Mouse (Mus musculus): ENCODE measurements around the gene Pyurf. TPM values are rescaled to one million over a fixed set of nuclear protein-coding genes. Genes with fewer than 3 reads are reported as not detected.

Gene Pyurf
- polyA plus RNA-seq (2015; fragmentation: Nextera tagmentation; extraction: Ambion mirVana), result 6.7 and 6.8 TPM in 2 replicates

GRCm38 (mm10) chr6:57691467-57692261 is at the start of gene Pyurf:
Pyurf (minus strand) TSS chr6:57692078.
- peak; percentile 97 for ATAC-seq (ENCODE audit: insufficient read depth)
- 1% methylated on average over 51 of the region's 52 CpGs for WGBS (ENCODE audit: insufficient replicate concordance)
- peak within 1 kb of the TSS; percentile 92 for H3K4me3 ChIP-seq (replicated peaks)

GRCm38 (mm10) chr6:57721347-57721746 is 29.5 kb upstream of the Pyurf start:
- Histone ChIP-seq H3K4me3 (replicated peaks) (no peak overlapping the region), H3K27ac (replicated peaks) (no peak overlapping the region), H3K4me1 (replicated peaks) (peaks cover 7% of the 10 kb centered on the region), H3K9me3 (replicated peaks) (no peaks in the 10 kb centered on the region), H3K4me2 (no peak overlapping the region), H3K9ac (no peak overlapping the region), H3K27me3 (no peaks in the 10 kb centered on the region), H3K36me3 (replicated peaks) (peaks cover 16% of the 10 kb centered on the region)
- no peak for ATAC-seq (ENCODE audit: insufficient read depth)
- WGBS (ENCODE audit: insufficient replicate concordance), result 82% methylated on average over 1 of the region's 1 CpGs

More at GRCm38 (mm10) chr6:57691467-57692261, at the start of gene Pyurf:
- Histone ChIP-seq H3K27ac (replicated peaks) (peak within 1 kb of the TSS; percentile 95), H3K4me2 (peak within 1 kb of the TSS; percentile 98), H3K9ac (peak within 1 kb of the TSS; percentile 80), H3K9me3 (replicated peaks) (no peaks in the 10 kb centered on the region), H3K4me1 (replicated peaks) (peaks cover 21% of the 10 kb centered on the region), H3K27me3 (peaks cover 4% of the 10 kb centered on the region; the same call in 1 of the 2 replicates), H3K36me3 (replicated peaks) (peaks cover 23% of the 10 kb centered on the region)

GRCm38 (mm10) chr6:57711726-57712125 is 19.8 kb upstream of the Pyurf start:
- Histone ChIP-seq H3K36me3 (replicated peaks) (0 out of 2 replicates have a peak, but pooled peaks cover 2% of the 10 kb centered on the region), H3K4me2 (no peak overlapping the region), H3K27me3 (no peaks in the 10 kb centered on the region), H3K9me3 (replicated peaks) (no peaks in the 10 kb centered on the region), H3K4me3 (replicated peaks) (no peak overlapping the region), H3K4me1 (replicated peaks) (peaks cover 8% of the 10 kb centered on the region; the same call in 1 of the 2 replicates), H3K9ac (no peak overlapping the region), H3K27ac (replicated peaks) (no peak overlapping the region)
- ATAC-seq (ENCODE audit: insufficient read depth), result no peak
- 15% methylated on average over 1 of the region's 1 CpGs for WGBS (ENCODE audit: insufficient replicate concordance)

- Histone ChIP-seq H3K4me1 (replicated peaks) (peaks cover 16% of the 10 kb centered on the region), H3K36me3 (replicated peaks) (no peaks in the 10 kb centered on the region), H3K4me3 (replicated peaks) (no peak overlapping the region), H3K27ac (replicated peaks) (no peak overlapping the region), H3K9ac (no peak overlapping the region), H3K27me3 (no peaks in the 10 kb centered on the region), H3K9me3 (replicated peaks) (no peaks in the 10 kb centered on the region), H3K4me2 (no peak overlapping the region)
- 81% methylated on average over 1 of the region's 1 CpGs for WGBS (ENCODE audit: insufficient replicate concordance)
- ATAC-seq (ENCODE audit: insufficient read depth), result no peak
Observed at GRCm38 (mm10) chr6:57706721-57707120, 14.8 kb upstream of the Pyurf start.

- WGBS (ENCODE audit: insufficient replicate concordance), result 24% methylated on average over 2 of the region's 2 CpGs
- peak overlapping the region; percentile 96 for H3K27ac ChIP-seq (replicated peaks)
- H3K27me3 ChIP-seq, result no peaks in the 10 kb centered on the region
- peak overlapping the region; percentile 75 for H3K4me3 ChIP-seq (replicated peaks)
- no peaks in the 10 kb centered on the region for H3K9me3 ChIP-seq (replicated peaks)
- H3K9ac ChIP-seq, result peak overlapping the region; percentile 82
- H3K36me3 ChIP-seq (replicated peaks), result no peaks in the 10 kb centered on the region
- peak overlapping the region; percentile 84 for H3K4me2 ChIP-seq
- H3K4me1 ChIP-seq (replicated peaks), result peaks cover 20% of the 10 kb centered on the region
- peak; percentile 2; the same call in 1 of the 2 replicates for ATAC-seq (ENCODE audit: insufficient read depth)
Observed at GRCm38 (mm10) chr6:57703703-57704102, 11.8 kb upstream of the Pyurf start.

- no peaks in the 10 kb centered on the region for H3K36me3 ChIP-seq (replicated peaks)
- H3K9me3 ChIP-seq (replicated peaks), result no peaks in the 10 kb centered on the region
- peak overlapping the region; percentile 84 for H3K4me2 ChIP-seq
- peaks cover 20% of the 10 kb centered on the region for H3K4me1 ChIP-seq (replicated peaks)
- H3K9ac ChIP-seq, result peak overlapping the region; percentile 82
- no peaks in the 10 kb centered on the region for H3K27me3 ChIP-seq
- H3K27ac ChIP-seq (replicated peaks), result peak overlapping the region; percentile 96
- WGBS (ENCODE audit: insufficient replicate concordance), result under 1% methylated on average over 59 of the region's 59 CpGs
- peak; percentile 99 for ATAC-seq (ENCODE audit: insufficient read depth)
- H3K4me3 ChIP-seq (replicated peaks), result peak overlapping the region; percentile 75
Observed at GRCm38 (mm10) chr6:57702743-57703499, 11.0 kb upstream of the Pyurf start.

GRCm38 (mm10) chr6:57702376-57702742 is 10.5 kb upstream of the Pyurf start, which contains the start of gene Lancl2:
Lancl2 (plus strand) TSS chr6:57702540.
- Histone ChIP-seq H3K4me1 (replicated peaks) (peaks cover 20% of the 10 kb centered on the region), H3K4me2 (peak within 1 kb of the TSS; percentile 84), H3K4me3 (replicated peaks) (peak within 1 kb of the TSS; percentile 75), H3K9me3 (replicated peaks) (no peaks in the 10 kb centered on the region), H3K36me3 (replicated peaks) (no peaks in the 10 kb centered on the region), H3K9ac (peak within 1 kb of the TSS; percentile 82), H3K27me3 (no peaks in the 10 kb centered on the region), H3K27ac (replicated peaks) (peak within 1 kb of the TSS; percentile 96)
- peak; percentile 19 for ATAC-seq (ENCODE audit: insufficient read depth)
- WGBS (ENCODE audit: insufficient replicate concordance), result under 1% methylated on average over 10 of the region's 10 CpGs

GRCm38 (mm10) chr6:57701686-57702085 is 9.8 kb upstream of the Pyurf start:
- ATAC-seq (ENCODE audit: insufficient read depth), result no peak
- peak overlapping the region; percentile 84 for H3K4me2 ChIP-seq
- WGBS (ENCODE audit: insufficient replicate concordance), result 63% methylated on average over 4 of the region's 4 CpGs
- peaks cover 20% of the 10 kb centered on the region for H3K4me1 ChIP-seq (replicated peaks)
- H3K27ac ChIP-seq (replicated peaks), result 0 out of 2 replicates have a peak overlapping the region, but pooled peaks have one; percentile 14
- H3K4me3 ChIP-seq (replicated peaks), result peak overlapping the region; percentile 75
- no peaks in the 10 kb centered on the region for H3K9me3 ChIP-seq (replicated peaks)
- H3K9ac ChIP-seq, result no peak overlapping the region; the same call in 1 of the 2 replicates
- H3K36me3 ChIP-seq (replicated peaks), result no peaks in the 10 kb centered on the region
- no peaks in the 10 kb centered on the region for H3K27me3 ChIP-seq

- Histone ChIP-seq H3K4me2 (no peak overlapping the region), H3K27ac (replicated peaks) (no peak overlapping the region), H3K9ac (no peak overlapping the region), H3K4me1 (replicated peaks) (peaks cover 21% of the 10 kb centered on the region), H3K36me3 (replicated peaks) (peaks cover 12% of the 10 kb centered on the region; the same call in 1 of the 2 replicates), H3K4me3 (replicated peaks) (no peak overlapping the region), H3K27me3 (peaks cover 4% of the 10 kb centered on the region; the same call in 1 of the 2 replicates), H3K9me3 (replicated peaks) (no peaks in the 10 kb centered on the region)
- WGBS (ENCODE audit: insufficient replicate concordance), result 76% methylated on average over 3 of the region's 3 CpGs
- no peak for ATAC-seq (ENCODE audit: insufficient read depth)
Observed at GRCm38 (mm10) chr6:57693116-57693515, 1.2 kb upstream of the Pyurf start.

GRCm38 (mm10) chr6:57684156-57684555 is 7.7 kb downstream of the Pyurf start:
- H3K4me1 ChIP-seq (replicated peaks), result no peaks in the 10 kb centered on the region
- 81% methylated on average over 1 of the region's 1 CpGs for WGBS (ENCODE audit: insufficient replicate concordance)
- no peak overlapping the region for H3K27ac ChIP-seq (replicated peaks)
- no peak overlapping the region for H3K4me3 ChIP-seq (replicated peaks)
- no peak overlapping the region for H3K9ac ChIP-seq
- H3K27me3 ChIP-seq, result no peaks in the 10 kb centered on the region
- H3K36me3 ChIP-seq (replicated peaks), result peaks cover 25% of the 10 kb centered on the region
- no peak overlapping the region for H3K4me2 ChIP-seq
- ATAC-seq (ENCODE audit: insufficient read depth), result no peak
- H3K9me3 ChIP-seq (replicated peaks), result no peaks in the 10 kb centered on the region

- no peaks in the 10 kb centered on the region for H3K36me3 ChIP-seq (replicated peaks)
- no peak overlapping the region for H3K27ac ChIP-seq (replicated peaks)
- H3K27me3 ChIP-seq, result no peaks in the 10 kb centered on the region
- H3K9me3 ChIP-seq (replicated peaks), result no peaks in the 10 kb centered on the region
- no peaks in the 10 kb centered on the region for H3K4me1 ChIP-seq (replicated peaks)
- 48% methylated on average over 4 of the region's 4 CpGs for WGBS (ENCODE audit: insufficient replicate concordance)
- no peak overlapping the region for H3K4me2 ChIP-seq
- H3K9ac ChIP-seq, result no peak overlapping the region
- ATAC-seq (ENCODE audit: insufficient read depth), result no peak
- no peak overlapping the region for H3K4me3 ChIP-seq (replicated peaks)
Observed at GRCm38 (mm10) chr6:57661295-57661694, 30.6 kb downstream of the Pyurf start.
